Mouse (Mus musculus): ENCODE data around the gene 1110008P14Rik. TPM values are rescaled to one million over a fixed set of nuclear protein-coding genes. Genes with fewer than 3 reads are reported as not detected.
A peak's percentile ranks its signal among the peaks of the same experiment; 100 is the strongest.

Gene 1110008P14Rik
- polyA plus RNA-seq, 1 experiment from 2014 or later = 96.8 TPM

- Histone ChIP-seq H3K4me3 (replicated peaks; ENCODE audit: low read depth, low read length) (no peak overlapping the region), H3K27ac (no peak overlapping the region), H3K9ac (ENCODE audit: low read depth, low read length) (no peak overlapping the region), H3K9me3 (replicated peaks; ENCODE audit: low read length) (no peaks in the 10 kb centered on the region), H3K4me2 (ENCODE audit: low read length) (no peak overlapping the region), H3K36me3 (ENCODE audit: insufficient read depth, low read length) (no peaks in the 10 kb centered on the region), H3K4me1 (replicated peaks; ENCODE audit: insufficient read depth, low read length) (no peaks in the 10 kb centered on the region), H3K27me3 (ENCODE audit: insufficient read depth, low read length) (no peaks in the 10 kb centered on the region)
- ATAC-seq (replicated peaks; ENCODE audit: low FRiP score, low read depth) (no peak), DNase-seq (ENCODE audit: low spot score) (no peak)
- 76% methylated on average over 2 of the region's 2 CpGs for WGBS
- TF ChIP-seq CTCF (IDR thresholded peaks at IDR 0.05; ENCODE audit: low read depth) = no peak
Observed at GRCm38 (mm10) chr2:32389157-32389556, 7.4 kb upstream of the 1110008P14Rik start.

DNA sequence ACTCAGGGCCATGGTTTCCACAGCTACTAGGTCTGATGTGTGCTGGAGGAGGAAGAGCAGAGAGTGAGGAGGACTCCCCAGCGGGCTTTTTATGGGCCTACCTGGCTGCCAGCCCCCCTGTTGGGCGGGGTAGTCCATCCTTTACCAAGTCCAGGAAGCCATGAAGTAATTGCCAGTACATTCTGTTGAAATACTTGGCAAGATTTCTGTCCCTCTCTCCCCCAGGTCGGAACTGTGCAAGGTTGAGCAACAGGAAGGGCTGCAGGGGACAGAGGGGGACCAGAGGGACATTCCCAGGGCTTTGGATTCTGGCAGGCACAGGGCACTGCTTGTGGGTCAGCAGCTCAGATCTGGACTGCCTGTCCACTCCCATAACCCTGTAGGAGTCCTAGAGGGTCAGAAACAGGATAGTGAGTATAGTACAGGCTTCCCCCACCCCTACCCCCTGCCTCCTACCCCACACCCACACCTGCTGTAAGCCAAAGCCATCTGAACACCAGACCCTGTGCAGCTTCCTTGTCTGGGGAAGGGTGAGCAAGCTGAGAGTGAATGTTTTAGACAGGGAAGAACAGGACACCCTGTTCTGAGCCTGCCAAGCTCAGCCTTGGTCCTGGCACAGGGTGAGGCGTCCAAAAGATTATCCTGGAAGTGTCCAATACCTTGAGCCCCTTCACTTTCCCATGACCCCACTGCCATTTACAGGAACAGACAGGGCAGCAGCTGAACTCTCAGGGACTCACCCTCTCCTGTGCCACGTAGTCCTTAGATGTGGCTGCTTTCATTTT, 6.2 kb upstream of the 1110008P14Rik start, which contains the start of gene Lcn2:
Gene Lcn2, minus strand, starts transcription at position 547 of the 785 bp plus-strand sequence.
- 57% methylated on average over 5 of the region's 5 CpGs for WGBS
- no peak within 1 kb of the TSS for H3K9ac ChIP-seq (ENCODE audit: low read depth, low read length)
- 0 out of 2 replicates have a peak within 1 kb of the TSS, but pooled peaks have one; percentile 10 for H3K4me2 ChIP-seq (ENCODE audit: low read length)
- no peaks in the 10 kb centered on the region for H3K9me3 ChIP-seq (replicated peaks; ENCODE audit: low read length)
- DNase-seq (ENCODE audit: low spot score) (no peak), ATAC-seq (replicated peaks; ENCODE audit: low FRiP score, low read depth) (no peak)
- H3K36me3 ChIP-seq (ENCODE audit: insufficient read depth, low read length) = no peaks in the 10 kb centered on the region
- no peaks in the 10 kb centered on the region for H3K27me3 ChIP-seq (ENCODE audit: insufficient read depth, low read length)
- TF ChIP-seq CTCF (IDR thresholded peaks at IDR 0.05; ENCODE audit: low read depth) = no peak
- H3K27ac ChIP-seq = no peak within 1 kb of the TSS
- H3K4me3 ChIP-seq (replicated peaks; ENCODE audit: low read depth, low read length) = no peak within 1 kb of the TSS
- no peaks in the 10 kb centered on the region for H3K4me1 ChIP-seq (replicated peaks; ENCODE audit: insufficient read depth, low read length)

DNA sequence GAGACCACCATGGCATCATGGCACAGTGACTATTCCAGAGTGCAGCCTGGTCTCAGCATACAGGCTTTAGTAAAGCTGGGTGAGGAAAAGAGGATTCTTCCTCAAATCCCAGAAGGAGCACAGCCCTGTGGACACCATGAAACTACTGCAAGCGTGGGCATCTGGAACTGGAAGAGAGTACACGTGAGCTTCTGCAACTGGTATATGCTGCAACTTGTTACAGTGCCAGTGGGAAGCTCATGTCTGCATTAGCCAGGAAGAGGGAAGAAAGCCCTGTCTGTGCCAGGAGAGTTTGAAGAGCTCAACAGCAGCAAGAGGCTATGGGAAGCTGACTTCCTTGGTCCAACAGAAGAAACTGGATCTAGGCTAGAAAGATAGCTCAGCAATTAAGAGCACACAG, 951 bp upstream of the 1110008P14Rik start:
- no peaks in the 10 kb centered on the region for H3K9me3 ChIP-seq (replicated peaks; ENCODE audit: low read length)
- H3K4me2 ChIP-seq (ENCODE audit: low read length) = no peak overlapping the region
- no peaks in the 10 kb centered on the region for H3K27me3 ChIP-seq (ENCODE audit: insufficient read depth, low read length)
- no peak overlapping the region for H3K4me3 ChIP-seq (replicated peaks; ENCODE audit: low read depth, low read length)
- peaks cover 5% of the 10 kb centered on the region; the same call in 1 of the 2 replicates for H3K4me1 ChIP-seq (replicated peaks; ENCODE audit: insufficient read depth, low read length)
- ATAC-seq (replicated peaks; ENCODE audit: low FRiP score, low read depth) (no peak), DNase-seq (ENCODE audit: low spot score) (no peak)
- H3K27ac ChIP-seq = no peak overlapping the region
- H3K36me3 ChIP-seq (ENCODE audit: insufficient read depth, low read length) = peaks cover 17% of the 10 kb centered on the region
- H3K9ac ChIP-seq (ENCODE audit: low read depth, low read length) = no peak overlapping the region
- WGBS = 75% methylated on average over 2 of the region's 2 CpGs
- TF ChIP-seq CTCF (IDR thresholded peaks at IDR 0.05; ENCODE audit: low read depth) = no peak

- TF ChIP-seq CTCF (IDR thresholded peaks at IDR 0.05; ENCODE audit: low read depth) = no peak
- under 1% methylated on average over 27 of the region's 27 CpGs for WGBS
Observed at GRCm38 (mm10) chr2:32381141-32381774, 480 bp downstream of the 1110008P14Rik start.

DNA sequence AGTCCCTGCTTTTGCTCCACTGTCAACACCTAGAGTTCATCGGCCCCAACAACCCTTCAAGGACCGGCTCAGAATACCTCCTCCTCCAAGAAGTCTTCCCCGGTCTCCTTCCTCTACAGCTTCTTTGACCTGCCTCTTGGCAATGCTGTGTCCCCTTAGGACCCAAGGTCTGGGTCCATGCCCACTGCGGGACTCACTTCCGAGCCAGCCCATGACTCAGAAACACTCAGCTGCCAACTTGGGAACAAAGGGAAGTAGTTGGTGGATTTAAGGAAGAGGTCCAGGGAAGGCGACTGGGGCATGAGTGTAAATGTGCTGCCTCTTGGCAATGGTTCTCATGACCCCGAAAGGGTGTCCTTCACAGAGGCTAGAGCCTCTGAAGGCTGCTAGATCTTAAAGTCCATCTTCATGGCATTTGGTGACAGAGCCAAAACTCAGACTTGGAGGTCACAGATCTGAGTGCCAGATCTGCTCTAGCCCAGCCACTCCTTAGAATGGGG, 1.7 kb downstream of the 1110008P14Rik start:
- ATAC-seq (replicated peaks; ENCODE audit: low FRiP score, low read depth) = no peak
- H3K4me3 ChIP-seq (replicated peaks; ENCODE audit: low read depth, low read length) = no peak overlapping the region

More at GRCm38 (mm10) chr2:32381141-32381774, 480 bp downstream of the 1110008P14Rik start:
- Histone ChIP-seq H3K4me1 (replicated peaks; ENCODE audit: insufficient read depth, low read length) (peaks cover 5% of the 10 kb centered on the region; the same call in 1 of the 2 replicates), H3K27ac (0 out of 2 replicates have a peak overlapping the region, but pooled peaks have one; percentile 57), H3K4me2 (ENCODE audit: low read length) (peak overlapping the region; percentile 98), H3K36me3 (ENCODE audit: insufficient read depth, low read length) (peaks cover 31% of the 10 kb centered on the region), H3K9ac (ENCODE audit: low read depth, low read length) (peak overlapping the region; percentile 65), H3K27me3 (ENCODE audit: insufficient read depth, low read length) (no peaks in the 10 kb centered on the region), H3K9me3 (replicated peaks; ENCODE audit: low read length) (no peaks in the 10 kb centered on the region), H3K4me3 (replicated peaks; ENCODE audit: low read depth, low read length) (peak overlapping the region; percentile 63)
- peak; percentile 45 for DNase-seq (ENCODE audit: low spot score)
- peak; percentile 65 for ATAC-seq (replicated peaks; ENCODE audit: low FRiP score, low read depth)

GRCm38 (mm10) chr2:32376963-32377362, 4.8 kb downstream of the 1110008P14Rik start:
- Histone ChIP-seq H3K4me3 (replicated peaks; ENCODE audit: low read depth, low read length) (no peak overlapping the region), H3K36me3 (ENCODE audit: insufficient read depth, low read length) (peaks cover 60% of the 10 kb centered on the region), H3K9ac (ENCODE audit: low read depth, low read length) (no peak overlapping the region), H3K27ac (no peak overlapping the region), H3K9me3 (replicated peaks; ENCODE audit: low read length) (no peaks in the 10 kb centered on the region), H3K4me2 (ENCODE audit: low read length) (no peak overlapping the region), H3K4me1 (replicated peaks; ENCODE audit: insufficient read depth, low read length) (peaks cover 5% of the 10 kb centered on the region; the same call in 1 of the 2 replicates), H3K27me3 (ENCODE audit: insufficient read depth, low read length) (no peaks in the 10 kb centered on the region)
- 93% methylated on average over 10 of the region's 10 CpGs for WGBS
- DNase-seq (ENCODE audit: low spot score) (no peak), ATAC-seq (replicated peaks; ENCODE audit: low FRiP score, low read depth) (no peak)
- TF ChIP-seq CTCF (IDR thresholded peaks at IDR 0.05; ENCODE audit: low read depth) = no peak

More for the DNA sequence above, 1.7 kb downstream of the 1110008P14Rik start:
- Histone ChIP-seq H3K4me1 (replicated peaks; ENCODE audit: insufficient read depth, low read length) (peaks cover 5% of the 10 kb centered on the region; the same call in 1 of the 2 replicates), H3K4me2 (ENCODE audit: low read length) (no peak overlapping the region), H3K36me3 (ENCODE audit: insufficient read depth, low read length) (peaks cover 43% of the 10 kb centered on the region), H3K9ac (ENCODE audit: low read depth, low read length) (no peak overlapping the region), H3K27me3 (ENCODE audit: insufficient read depth, low read length) (no peaks in the 10 kb centered on the region), H3K27ac (no peak overlapping the region), H3K9me3 (replicated peaks; ENCODE audit: low read length) (no peaks in the 10 kb centered on the region)
- WGBS = 88% methylated on average over 7 of the region's 7 CpGs
- TF ChIP-seq CTCF (IDR thresholded peaks at IDR 0.05; ENCODE audit: low read depth) = no peak
- DNase-seq (ENCODE audit: low spot score) = no peak
